Mouse (Mus musculus) natural killer cell, adult 2 months (primary cell): ENCODE measurements around the gene Ryr2.

Source experiments
- DNase-seq, 2 experiments: peaks; one replicate each; pipeline ENCODE4 v3.0.0; 2022; ENCODE audit warnings: low spot score in 2 of 2

Ryr2 gene

DNA sequence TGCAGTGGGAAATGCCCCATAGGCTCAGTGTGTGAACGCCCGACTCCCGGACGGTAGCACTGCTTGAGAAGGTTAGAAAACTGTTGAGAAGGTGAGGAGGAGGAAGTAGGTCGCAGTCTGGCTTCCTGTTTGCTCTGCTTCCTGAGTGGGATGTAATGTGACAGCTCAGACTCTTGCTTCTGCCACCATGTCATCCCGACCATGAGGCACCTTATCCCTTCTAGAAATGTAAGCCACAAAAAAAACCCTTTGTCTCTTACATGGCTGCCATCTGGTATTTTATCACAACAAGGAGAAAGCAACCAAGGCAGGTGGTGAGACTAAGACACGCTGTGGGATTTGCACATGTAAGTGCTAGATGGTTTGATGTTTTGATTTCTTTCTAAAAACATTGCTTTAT, 12.2 kb downstream of the Ryr2 start:
- DNase-seq: no peak

- no peak for DNase-seq
These were observed 13.6 kb downstream of the Ryr2 start for GRCm38 (mm10) chr13:12093146-12093545.

DNA sequence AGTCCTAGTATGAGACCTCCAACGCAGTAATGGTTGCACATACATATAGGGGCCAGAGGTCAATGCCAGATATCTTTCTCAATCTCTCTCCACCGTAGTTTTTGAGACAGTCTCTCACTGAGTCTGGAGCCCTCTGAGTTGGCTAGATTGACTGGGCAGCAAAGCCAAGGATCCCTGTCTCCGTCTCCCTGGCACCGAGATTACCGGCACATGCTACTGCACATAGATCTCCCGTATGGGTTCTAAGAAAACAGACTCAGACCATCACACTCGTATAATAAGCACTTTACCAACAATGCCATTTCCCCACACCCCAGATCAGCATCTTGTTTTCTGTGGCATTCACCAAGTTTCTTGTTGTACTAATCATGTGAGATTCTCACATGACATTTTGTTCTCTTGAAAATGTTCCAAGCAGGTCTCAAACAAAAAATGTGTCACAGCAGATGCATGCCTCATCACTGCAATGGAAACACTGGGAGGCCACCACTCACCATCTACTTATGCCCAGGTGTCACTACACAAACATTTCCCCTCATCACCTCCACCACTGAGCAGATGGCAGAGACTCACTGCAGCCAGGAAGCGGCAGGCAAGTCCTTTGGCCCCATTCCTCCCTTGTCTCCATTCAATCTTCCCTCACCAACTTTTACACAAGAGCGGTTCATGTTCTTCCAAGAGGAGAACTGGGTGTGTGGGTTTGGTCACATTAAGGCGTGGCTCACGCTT, 14.2 kb downstream of the Ryr2 start:
- no peak for DNase-seq

DNA sequence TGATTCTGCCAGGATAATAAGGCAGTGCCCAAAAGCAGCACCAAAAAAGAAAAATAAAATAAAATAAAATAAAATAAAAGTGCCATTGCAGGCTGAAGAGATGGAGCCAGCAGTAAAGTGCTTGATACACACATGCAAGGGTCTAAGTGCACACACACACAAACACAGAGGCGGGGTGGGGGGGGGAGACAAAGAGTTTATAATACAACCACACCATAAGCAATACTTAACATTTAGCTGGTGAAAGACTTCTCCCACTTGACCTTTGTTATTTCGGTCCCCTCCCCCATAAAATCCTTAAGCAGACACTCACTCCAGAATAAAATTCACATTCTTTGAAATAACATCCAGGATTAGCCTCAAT, 22.7 kb downstream of the Ryr2 start:
- DNase-seq: no peak

DNA sequence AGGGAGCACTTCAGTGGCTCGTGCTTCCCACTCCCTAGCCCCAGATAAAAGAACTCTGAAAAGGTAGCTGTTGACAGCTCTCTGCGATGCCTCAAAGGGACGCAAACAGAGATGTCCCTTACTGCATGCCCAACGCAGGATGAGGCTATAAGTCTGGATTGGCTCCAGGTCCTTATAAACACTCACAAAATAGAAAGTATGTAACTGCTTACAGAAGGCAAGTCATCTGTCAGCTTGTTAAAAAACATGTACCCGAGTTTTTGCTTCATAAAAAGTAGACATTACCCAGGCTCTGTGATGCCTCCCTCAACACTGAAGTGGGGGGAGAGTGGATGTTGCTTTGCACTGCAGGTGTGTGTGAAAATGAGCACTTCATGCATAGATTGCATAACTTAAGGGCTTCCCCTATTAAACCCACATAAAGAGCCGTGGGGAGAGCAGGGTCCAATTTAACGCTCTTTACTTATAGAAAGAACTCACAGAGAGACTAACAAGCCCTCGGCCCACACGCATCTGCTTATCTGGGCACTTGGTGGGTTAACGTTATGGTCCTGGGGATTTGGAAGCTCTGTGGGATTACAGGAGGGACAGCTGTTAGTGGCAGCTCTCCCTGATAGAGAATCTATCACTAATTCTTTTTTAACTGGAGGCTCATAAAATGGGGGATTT, 23.2 kb downstream of the Ryr2 start:
- no peak for DNase-seq

DNA sequence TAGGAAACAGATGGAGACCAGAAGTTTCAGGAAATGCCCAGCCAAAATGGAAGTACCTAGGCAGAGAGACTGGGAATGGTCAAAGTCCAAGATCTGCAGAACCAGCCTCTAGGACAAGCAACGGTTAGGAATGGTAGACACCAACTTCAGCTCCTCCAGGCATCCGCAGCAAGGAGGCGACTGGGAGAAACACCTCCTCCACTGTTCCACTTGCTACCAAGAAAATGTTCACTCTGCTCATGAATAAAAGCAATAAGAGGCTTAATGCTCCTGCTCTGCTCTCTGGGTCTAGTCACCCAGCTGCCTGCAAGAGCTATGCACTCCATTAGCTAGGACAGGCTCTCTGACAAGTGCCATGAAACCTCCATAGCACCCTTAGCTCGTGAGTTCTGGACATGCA, 26.2 kb downstream of the Ryr2 start:
- DNase-seq: no peak

DNA sequence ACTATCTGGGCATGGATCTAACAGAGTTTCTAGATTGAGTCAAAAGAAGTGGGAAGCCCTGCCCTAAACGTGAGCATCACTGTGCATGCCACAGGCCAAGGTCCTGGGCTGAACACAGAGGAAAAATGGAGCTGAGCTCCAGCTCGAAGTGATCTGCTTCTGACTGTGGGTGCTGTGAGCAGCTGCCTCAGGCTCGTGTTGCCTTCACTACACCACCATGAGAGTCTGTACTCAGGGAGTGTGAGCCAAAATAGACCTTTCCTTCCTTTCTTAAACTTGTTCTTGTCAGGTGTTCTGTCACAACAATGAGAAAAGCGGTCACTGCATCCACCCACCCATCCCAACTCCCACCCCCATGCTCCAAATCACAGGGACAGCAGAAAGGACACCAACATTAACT, 27.2 kb downstream of the Ryr2 start:
- no peak for DNase-seq

DNA sequence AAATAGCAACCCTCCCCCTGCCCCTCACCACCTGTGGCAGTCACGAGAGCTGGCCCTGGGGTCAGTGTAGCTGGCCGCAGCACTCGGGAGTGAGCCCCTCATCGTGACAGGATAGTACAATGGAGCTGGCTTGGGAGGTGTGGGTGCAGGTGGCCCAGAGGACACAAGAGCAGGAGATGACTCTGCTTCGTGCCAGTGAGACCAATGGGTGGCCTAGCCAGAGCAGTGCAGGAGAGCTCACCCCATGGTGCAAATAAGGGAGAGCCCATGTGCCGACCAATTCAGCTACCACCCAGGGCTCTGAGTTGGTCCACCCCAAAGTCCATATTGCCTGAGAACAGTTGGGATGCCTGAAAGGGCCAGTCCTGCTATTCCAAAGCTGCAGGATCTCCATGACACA, 31.8 kb downstream of the Ryr2 start:
- no peak for DNase-seq

- DNase-seq: no peak
These were observed 34.2 kb downstream of the Ryr2 start for GRCm38 (mm10) chr13:12072571-12072970.

GRCm38 (mm10) chr13:12072112-12072511, 34.6 kb downstream of the Ryr2 start:
- DNase-seq: no peak

DNA sequence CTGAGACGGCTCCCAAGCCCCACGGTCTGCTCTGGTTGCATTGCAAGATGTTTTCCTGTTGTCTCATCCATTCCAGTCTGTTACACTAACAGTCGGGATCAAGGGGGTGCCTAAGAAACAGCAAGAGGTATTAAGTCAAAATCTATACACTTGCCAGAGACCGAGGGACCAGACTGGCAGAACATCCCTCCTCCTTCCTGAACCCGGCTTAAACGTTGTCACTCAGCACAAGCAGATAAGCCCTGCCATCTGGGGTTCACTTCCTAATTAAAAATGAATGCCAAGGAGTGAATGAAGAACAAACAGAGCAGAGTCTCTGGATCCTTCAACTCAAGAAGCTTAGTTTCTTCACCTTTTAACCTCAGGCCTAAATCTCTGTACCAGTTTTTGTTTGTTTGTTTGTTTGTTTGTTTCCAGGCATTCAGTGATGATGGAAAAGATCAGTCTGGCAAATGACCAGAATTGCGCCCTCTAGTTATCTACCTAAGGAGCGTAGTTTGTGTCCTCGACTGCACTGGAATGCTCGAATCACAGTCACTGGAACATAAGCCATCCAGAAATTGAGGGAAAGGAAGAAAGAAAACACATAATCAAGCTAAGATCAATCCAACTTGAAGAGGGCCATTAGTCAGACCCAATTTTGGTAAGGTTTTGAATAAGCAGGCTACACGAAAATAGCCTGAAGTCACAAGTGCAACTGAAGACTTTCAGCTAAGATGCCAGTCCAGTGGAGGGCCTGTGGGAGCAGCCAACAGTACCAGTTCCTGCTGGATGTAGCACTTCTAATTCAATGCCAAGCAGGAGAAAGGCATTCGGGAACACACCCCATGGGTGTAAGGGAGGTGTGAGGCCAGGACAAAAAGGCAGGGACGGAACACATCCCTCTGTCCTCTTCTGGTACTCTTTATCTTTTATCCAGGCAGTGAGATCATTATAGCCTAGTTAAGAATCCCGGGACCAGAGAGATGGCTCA, 36.3 kb downstream of the Ryr2 start:
- no peak for DNase-seq

GRCm38 (mm10) chr13:12064576-12064975, 42.2 kb downstream of the Ryr2 start:
- no peak for DNase-seq

- DNase-seq: no peak
These were observed 43.2 kb downstream of the Ryr2 start for GRCm38 (mm10) chr13:12063561-12063960.

GRCm38 (mm10) chr13:12057357-12057771, 49.4 kb downstream of the Ryr2 start:
- DNase-seq: no peak

DNA sequence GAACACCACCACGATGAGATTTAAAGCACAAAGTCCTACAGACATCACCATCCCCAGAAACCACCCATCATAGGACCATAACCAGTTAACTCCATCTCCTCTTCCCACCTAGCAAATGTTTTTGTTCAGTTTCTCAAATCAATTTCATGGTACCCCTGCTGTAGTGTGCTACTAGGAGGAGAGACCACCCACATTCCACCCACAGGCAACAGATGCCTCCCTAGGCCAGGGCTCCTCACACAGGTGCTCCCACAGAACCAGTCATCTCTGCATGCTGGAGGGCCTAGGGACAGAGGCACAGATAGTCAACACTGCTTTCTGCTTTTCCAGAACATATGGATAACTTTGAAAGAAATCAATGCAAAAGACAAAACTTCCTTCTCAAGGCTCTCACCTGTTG, 50.8 kb downstream of the Ryr2 start:
- no peak for DNase-seq

DNA sequence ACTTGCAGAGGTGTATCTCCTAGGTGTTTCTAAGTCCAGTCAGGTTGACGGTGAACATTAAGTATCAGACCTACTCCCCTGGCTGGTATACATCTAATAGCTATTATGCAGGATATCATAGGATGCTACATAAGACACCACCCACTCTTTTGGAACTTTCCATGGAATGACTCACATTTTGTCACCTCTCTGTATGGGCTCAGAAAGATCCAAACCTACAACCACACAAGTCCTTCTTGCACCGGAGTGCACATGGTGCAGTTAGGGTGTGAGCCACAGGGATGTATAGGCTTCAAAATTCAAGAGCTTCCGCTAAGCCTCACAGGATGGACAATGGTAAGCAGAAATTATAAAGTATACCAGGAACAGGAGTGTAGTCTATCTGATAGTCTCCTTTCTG, 52.8 kb downstream of the Ryr2 start:
- no peak for DNase-seq

GRCm38 (mm10) chr13:12050809-12051208, 55.9 kb downstream of the Ryr2 start:
- DNase-seq: no peak

- DNase-seq: no peak
These were observed 59.7 kb downstream of the Ryr2 start for GRCm38 (mm10) chr13:12047059-12047458.

DNA sequence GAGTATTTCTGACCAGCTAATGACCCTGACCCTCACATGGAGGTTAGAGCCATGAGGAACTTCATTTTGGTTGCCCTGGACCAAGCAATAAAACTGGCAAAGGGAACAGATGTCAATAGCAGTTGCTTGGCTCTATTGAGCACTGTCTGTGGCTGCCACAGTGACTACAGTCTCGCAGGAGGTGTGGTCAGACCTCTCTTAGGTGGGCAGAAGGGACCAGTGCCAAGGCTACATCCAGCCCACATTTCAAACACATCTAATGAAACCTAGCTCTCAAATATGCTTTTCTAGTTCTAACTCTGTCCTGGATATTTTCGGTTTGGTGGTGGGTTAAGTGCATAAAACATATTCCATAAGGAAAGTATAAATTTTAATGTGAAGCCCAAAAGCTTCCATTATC, 62.0 kb downstream of the Ryr2 start:
- no peak for DNase-seq

- DNase-seq: no peak
These were observed 63.8 kb downstream of the Ryr2 start for GRCm38 (mm10) chr13:12042891-12043491.

- DNase-seq: no peak
These were observed 66.8 kb downstream of the Ryr2 start for GRCm38 (mm10) chr13:12039967-12040366.

DNA sequence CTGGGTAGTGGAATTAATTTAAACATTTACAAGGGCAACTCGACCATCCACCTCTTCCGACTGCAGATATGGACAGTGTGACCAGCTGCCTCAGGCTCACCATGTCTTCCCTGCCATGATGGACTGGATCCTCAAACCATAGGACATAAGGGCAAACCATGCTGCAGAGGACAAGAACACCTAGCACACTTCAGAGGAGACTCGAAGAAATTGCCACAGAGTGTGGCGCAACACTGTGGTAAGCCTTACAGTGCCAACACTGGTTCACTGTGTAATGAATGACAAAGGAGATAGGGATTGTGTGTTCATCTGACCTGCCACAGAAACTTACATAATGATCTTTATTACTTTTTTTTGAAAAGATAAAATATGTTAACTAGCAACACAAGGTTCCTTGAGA, 68.1 kb downstream of the Ryr2 start:
- no peak for DNase-seq
